Mouse (Mus musculus) intestine, embryonic 16.5 days (tissue): ENCODE measurements around the gene Drd1. TPM values are rescaled to one million over a fixed set of nuclear protein-coding genes. Genes with fewer than 3 reads are reported as not detected.

Source experiments
- ATAC-seq: fragments of 200-750 bp; cut with Nextera tagmentation; 2 replicates; pipeline ENCODE4 v1.8.0; 2017; ENCODE audit warnings: moderate TSS enrichment, moderate library complexity
- H3K27ac ChIP-seq: fragments of 300-500 bp; sonication (generic); 2 replicates; pipeline ENCODE4 v1.5.1; 2014; ENCODE audit warnings: mild to moderate bottlenecking, low read length
- H3K27me3 ChIP-seq: fragments of 300-500 bp; sonication (generic); replicated peaks from 2 replicates; pipeline ENCODE4 v1.6.1; 2014; ENCODE audit warnings: low read length, control low read depth, mixed read lengths; ENCODE audit not compliant: control insufficient read depth, insufficient read depth
- H3K36me3 ChIP-seq: fragments of 300-500 bp; sonication (generic); 2 replicates; pipeline ENCODE4 v1.6.1; 2014; ENCODE audit warnings: low read length, control low read depth; ENCODE audit not compliant: control insufficient read depth, insufficient read depth
- H3K4me1 ChIP-seq: fragments of 300-500 bp; sonication (generic); 2 replicates; pipeline ENCODE4 v1.6.1; 2014; ENCODE audit warnings: low read length, control low read depth, mixed read lengths; ENCODE audit not compliant: control insufficient read depth, insufficient read depth
- H3K4me2 ChIP-seq: fragments of 300-500 bp; sonication (generic); 2 replicates; pipeline ENCODE4 v1.6.1; 2014; ENCODE audit warnings: low read depth, low read length, control low read depth
- H3K4me3 ChIP-seq: fragments of 300-500 bp; sonication (generic); 2 replicates; pipeline ENCODE4 v1.5.1; 2014; ENCODE audit warnings: mild to moderate bottlenecking, low read length
- H3K9ac ChIP-seq: fragments of 300-500 bp; sonication (generic); 2 replicates; pipeline ENCODE4 v1.6.1; 2014; ENCODE audit warnings: low read depth, low read length
- H3K9me3 ChIP-seq: fragments of 300-500 bp; sonication (generic); 2 replicates; pipeline ENCODE4 v1.6.1; 2016; ENCODE audit warnings: low read length, control low read depth; ENCODE audit not compliant: control insufficient read depth
- WGBS: fragments of 180-500 bp; shearing (Covaris S2); extraction: QIAGEN DNeasy Blood & Tissue Kit; methylation state at CpG from one replicate; pipeline ENCODE4 v1.1.7; 2014; 5-methylcytosine and 5-hydroxymethylcytosine counted together
- polyA plus RNA-seq: library from polyadenylated mRNA; unstranded; fragments of >200 nt; fragmentation: Nextera tagmentation; extraction: Ambion mirVana; gene quantifications from 2 replicates; pipeline ENCODE4 v1.2.1, GENCODE M21; 2015

Gene Drd1
- polyA plus RNA-seq, 1 experiment from 2014 or later = 0.15 TPM

GRCm38 (mm10) chr13:54033653-54034052, 21.9 kb downstream of the Drd1 start:
- WGBS = 77% methylated on average over 4 of the region's 4 CpGs
- Histone ChIP-seq H3K36me3 (no peaks in the 10 kb centered on the region), H3K9ac (no peak overlapping the region), H3K4me2 (no peak overlapping the region), H3K27ac (no peak overlapping the region), H3K27me3 (no peaks in the 10 kb centered on the region), H3K9me3 (no peaks in the 10 kb centered on the region), H3K4me3 (no peak overlapping the region), H3K4me1 (no peaks in the 10 kb centered on the region)
- no peak for ATAC-seq

GRCm38 (mm10) chr13:54027079-54027478, 28.4 kb downstream of the Drd1 start:
- H3K4me2 ChIP-seq = no peak overlapping the region
- H3K27me3 ChIP-seq = no peaks in the 10 kb centered on the region
- 80% methylated on average over 7 of the region's 7 CpGs for WGBS
- H3K4me3 ChIP-seq = no peak overlapping the region
- no peaks in the 10 kb centered on the region for H3K4me1 ChIP-seq
- no peaks in the 10 kb centered on the region for H3K9me3 ChIP-seq
- no peak overlapping the region for H3K9ac ChIP-seq
- no peak for ATAC-seq
- H3K27ac ChIP-seq = no peak overlapping the region
- no peaks in the 10 kb centered on the region for H3K36me3 ChIP-seq

GRCm38 (mm10) chr13:54023311-54023710, 32.2 kb downstream of the Drd1 start:
- Histone ChIP-seq H3K4me1 (no peaks in the 10 kb centered on the region), H3K27me3 (no peaks in the 10 kb centered on the region), H3K9ac (no peak overlapping the region), H3K27ac (no peak overlapping the region), H3K36me3 (no peaks in the 10 kb centered on the region), H3K9me3 (no peaks in the 10 kb centered on the region), H3K4me2 (no peak overlapping the region), H3K4me3 (no peak overlapping the region)
- ATAC-seq = no peak
- 59% methylated on average over 5 of the region's 5 CpGs for WGBS

- no peaks in the 10 kb centered on the region for H3K36me3 ChIP-seq
- no peak overlapping the region for H3K4me3 ChIP-seq
- H3K4me2 ChIP-seq = no peak overlapping the region
- no peaks in the 10 kb centered on the region for H3K4me1 ChIP-seq
- 95% methylated on average over 4 of the region's 4 CpGs for WGBS
- no peak overlapping the region for H3K27ac ChIP-seq
- no peak overlapping the region for H3K9ac ChIP-seq
- no peaks in the 10 kb centered on the region for H3K27me3 ChIP-seq
- no peaks in the 10 kb centered on the region for H3K9me3 ChIP-seq
- no peak for ATAC-seq
These were observed 46.8 kb downstream of the Drd1 start for GRCm38 (mm10) chr13:54008716-54009115.

Other genes starting within 250 kb of the Drd1 start
- 88.7 and 90.2 TPM in 2 replicates for gene Sfxn1, start 16.2 kb upstream of the Drd1 start, polyA plus RNA-seq
- gene Hrh2, start 136.4 kb upstream of the Drd1 start, polyA plus RNA-seq = 0.04 and 0.09 TPM in 2 replicates